Mouse (Mus musculus) lung, postnatal 0 days (tissue): ENCODE results near the gene Wwc1. TPM values are rescaled to one million over a fixed set of nuclear protein-coding genes. Genes with fewer than 3 reads are reported as not detected.
A peak's percentile ranks its signal among the peaks of the same experiment; 100 is the strongest.

ENCODE experiments used
- ATAC-seq: fragments of 200-750 bp; cut with Nextera tagmentation; 2 replicates; pipeline ENCODE4 v1.8.0; 2017; ENCODE audit warnings: moderate library complexity
- DNase-seq: peaks from one replicate; pipeline ENCODE4 v3.0.0-alpha.2; 2016; ENCODE audit warnings: low spot score
- H3K27ac ChIP-seq: fragments of 300-500 bp; sonication (generic); 2 replicates; pipeline ENCODE4 v1.5.1; 2014; ENCODE audit warnings: antibody characterized with exemption, mild to moderate bottlenecking, low read length, mixed read lengths
- H3K27me3 ChIP-seq: fragments of 300-500 bp; sonication (generic); replicated peaks from 2 replicates; pipeline ENCODE4 v1.6.1; 2014; ENCODE audit warnings: low read length, mixed read lengths; ENCODE audit not compliant: insufficient read depth
- H3K36me3 ChIP-seq: fragments of 300-500 bp; sonication (generic); 2 replicates; pipeline ENCODE4 v1.6.1; 2014; ENCODE audit warnings: low read length, mixed read lengths; ENCODE audit not compliant: insufficient read depth
- H3K4me1 ChIP-seq: fragments of 300-500 bp; sonication (generic); 2 replicates; pipeline ENCODE4 v1.6.1; 2014; ENCODE audit warnings: antibody characterized with exemption, low read depth, low read length, mixed read lengths; ENCODE audit not compliant: insufficient read depth
- H3K4me2 ChIP-seq: fragments of 300-500 bp; sonication (generic); replicated peaks from 2 replicates; pipeline ENCODE4 v1.6.1; 2014; ENCODE audit warnings: low read depth, mild to moderate bottlenecking, low read length, moderate library complexity, mixed read lengths
- H3K4me3 ChIP-seq: fragments of 300-500 bp; sonication (generic); 2 replicates; pipeline ENCODE4 v1.5.1; 2014; ENCODE audit warnings: low read depth, low read length
- H3K9ac ChIP-seq: fragments of 300-500 bp; sonication (generic); replicated peaks from 2 replicates; pipeline ENCODE4 v1.6.1; 2014; ENCODE audit warnings: low read depth, mild to moderate bottlenecking
- H3K9me3 ChIP-seq: fragments of 300-500 bp; sonication (generic); 2 replicates; pipeline ENCODE4 v1.6.1; 2016; ENCODE audit warnings: low read length, mixed read lengths
- CTCF ChIP-seq: IDR thresholded peaks from 2 replicates; pipeline ENCODE4 v1.5.1; 2016; ENCODE audit warnings: antibody characterized with exemption, mild to moderate bottlenecking
- EP300 ChIP-seq: IDR thresholded peaks from 2 replicates; pipeline ENCODE4 v1.6.1; 2016; ENCODE audit warnings: antibody characterized with exemption, mild to moderate bottlenecking, control low read depth
- WGBS: fragments of 180-500 bp; shearing (Covaris S2); extraction: QIAGEN DNeasy Blood & Tissue Kit; methylation state at CpG from one replicate; pipeline ENCODE4 v1.1.7; 2014; 5-methylcytosine and 5-hydroxymethylcytosine counted together
- polyA plus RNA-seq: library from polyadenylated mRNA; unstranded; fragments of >200 nt; fragmentation: Nextera tagmentation; extraction: Ambion mirVana; gene quantifications from 2 replicates; pipeline ENCODE4 v1.2.1, GENCODE M21; 2015

Wwc1 gene
- polyA plus RNA-seq, 1 experiment from 2014 or later: 22.1 TPM

DNA sequence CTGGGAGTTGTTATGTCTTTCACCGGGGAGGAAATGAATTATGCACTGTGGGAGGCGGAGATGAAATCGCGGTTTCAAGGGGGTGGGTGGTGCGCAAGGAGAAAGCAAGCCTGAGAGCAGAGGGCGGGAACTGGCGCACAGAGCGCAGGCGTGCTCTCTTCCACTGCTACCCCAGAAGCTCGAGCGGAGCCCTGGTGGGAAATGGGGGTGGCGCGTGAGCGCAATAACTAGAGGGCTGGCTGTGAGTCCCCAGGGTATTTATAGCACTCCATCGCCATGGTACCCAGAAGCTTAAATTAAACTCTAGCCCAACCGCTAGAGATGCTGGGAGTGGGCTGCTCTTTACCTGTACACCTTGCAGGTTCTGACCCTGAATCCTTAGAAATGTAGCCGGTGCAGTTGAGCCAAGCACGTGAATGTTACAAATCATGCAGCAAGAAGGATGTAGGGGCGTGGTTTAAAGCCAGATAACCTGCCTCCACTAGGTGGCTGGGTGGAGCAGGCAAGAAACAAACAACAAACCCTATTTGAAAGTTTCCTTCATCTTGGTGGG is 5.6 kb upstream of the Wwc1 start:
- TF ChIP-seq CTCF (peak; percentile 55), EP300 (no peak)
- no peak overlapping the region for H3K4me3 ChIP-seq
- H3K27me3 ChIP-seq: no peaks in the 10 kb centered on the region
- H3K4me2 ChIP-seq: peak overlapping the region; percentile 46
- H3K4me1 ChIP-seq: no peaks in the 10 kb centered on the region
- H3K9me3 ChIP-seq: no peaks in the 10 kb centered on the region
- WGBS: 2% methylated on average over 19 of the region's 19 CpGs
- DNase-seq (peak; percentile 72), ATAC-seq (peak; percentile 86)
- no peaks in the 10 kb centered on the region for H3K36me3 ChIP-seq
- H3K27ac ChIP-seq: no peak overlapping the region
- no peak overlapping the region for H3K9ac ChIP-seq

DNA sequence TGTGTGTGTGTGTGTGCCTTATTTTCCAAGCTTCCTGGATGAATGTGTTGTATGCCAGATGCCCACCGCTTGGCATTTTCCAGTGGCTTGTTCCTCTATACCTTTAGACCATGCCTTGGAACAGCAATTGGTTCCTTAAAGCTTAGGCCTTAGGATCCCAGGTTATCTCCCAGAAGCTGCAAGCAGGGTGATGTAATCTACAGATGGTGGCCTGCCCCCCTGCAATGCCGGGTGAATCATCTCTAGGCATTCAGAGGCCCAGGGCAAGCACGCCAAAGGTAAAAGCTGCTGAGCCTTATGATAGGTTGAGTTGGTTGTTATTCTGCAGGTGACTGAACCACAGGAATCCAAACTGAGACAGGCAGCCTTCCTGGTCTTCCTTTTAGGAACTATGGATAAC is 2.4 kb upstream of the Wwc1 start:
- no peak overlapping the region for H3K27ac ChIP-seq
- H3K4me2 ChIP-seq: no peak overlapping the region
- ATAC-seq: no peak
- 85% methylated on average over 3 of the region's 3 CpGs for WGBS
- H3K4me3 ChIP-seq: no peak overlapping the region
- TF ChIP-seq CTCF (no peak), EP300 (no peak)
- no peak for DNase-seq
- no peaks in the 10 kb centered on the region for H3K36me3 ChIP-seq
- no peaks in the 10 kb centered on the region for H3K9me3 ChIP-seq
- H3K9ac ChIP-seq: no peak overlapping the region
- 0 out of 2 replicates have a peak, but pooled peaks cover 5% of the 10 kb centered on the region for H3K27me3 ChIP-seq
- no peaks in the 10 kb centered on the region; the same call in 1 of the 2 replicates for H3K4me1 ChIP-seq

DNA sequence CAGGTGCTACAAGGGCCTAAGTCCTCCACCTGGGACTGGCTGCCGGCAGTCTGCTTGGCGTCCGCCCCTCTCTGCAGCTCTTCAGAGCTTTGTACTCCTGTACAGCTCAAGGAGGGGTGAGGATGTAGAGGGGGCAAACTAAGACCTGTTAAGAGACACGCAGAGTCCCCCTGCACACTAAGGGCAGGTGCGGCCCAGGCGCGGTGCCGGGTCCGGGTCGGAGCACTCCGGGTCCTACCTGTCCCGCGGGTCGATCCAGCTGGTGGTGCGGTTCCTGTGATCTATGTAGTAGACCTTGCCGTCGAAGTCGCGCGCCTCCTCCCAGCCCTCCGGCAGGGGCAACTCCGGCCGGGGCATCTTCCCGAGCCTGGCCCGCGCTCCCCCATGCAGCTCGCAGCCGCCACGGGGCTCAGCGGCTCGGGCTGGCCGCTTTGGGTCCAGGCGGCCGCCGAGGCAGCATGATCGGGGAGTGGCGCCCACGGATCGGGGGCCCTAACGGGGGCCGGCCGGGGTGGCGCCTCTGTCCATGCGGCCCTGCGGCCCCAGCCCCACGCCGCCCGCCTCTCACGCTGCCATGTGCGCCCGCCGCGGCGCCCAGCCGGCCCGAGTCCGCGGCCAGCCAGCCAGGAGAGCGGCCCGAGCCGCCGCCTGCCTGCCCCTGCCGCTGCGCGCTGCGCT is 455 bp downstream of the Wwc1 start:
- DNase-seq (peak; percentile 48), ATAC-seq (peak; percentile 54)
- H3K4me1 ChIP-seq: no peaks in the 10 kb centered on the region; the same call in 1 of the 2 replicates
- H3K9me3 ChIP-seq: no peaks in the 10 kb centered on the region
- H3K27me3 ChIP-seq: 0 out of 2 replicates have a peak, but pooled peaks cover 5% of the 10 kb centered on the region
- peak overlapping the region; percentile 86 for H3K4me2 ChIP-seq
- peak overlapping the region; percentile 36 for H3K9ac ChIP-seq
- peak overlapping the region; percentile 58 for H3K4me3 ChIP-seq
- H3K27ac ChIP-seq: peak overlapping the region; percentile 78
- WGBS: under 1% methylated on average over 46 of the region's 66 CpGs
- H3K36me3 ChIP-seq: no peaks in the 10 kb centered on the region
- no peak for TF ChIP-seq CTCF
- TF ChIP-seq EP300: no peak

DNA sequence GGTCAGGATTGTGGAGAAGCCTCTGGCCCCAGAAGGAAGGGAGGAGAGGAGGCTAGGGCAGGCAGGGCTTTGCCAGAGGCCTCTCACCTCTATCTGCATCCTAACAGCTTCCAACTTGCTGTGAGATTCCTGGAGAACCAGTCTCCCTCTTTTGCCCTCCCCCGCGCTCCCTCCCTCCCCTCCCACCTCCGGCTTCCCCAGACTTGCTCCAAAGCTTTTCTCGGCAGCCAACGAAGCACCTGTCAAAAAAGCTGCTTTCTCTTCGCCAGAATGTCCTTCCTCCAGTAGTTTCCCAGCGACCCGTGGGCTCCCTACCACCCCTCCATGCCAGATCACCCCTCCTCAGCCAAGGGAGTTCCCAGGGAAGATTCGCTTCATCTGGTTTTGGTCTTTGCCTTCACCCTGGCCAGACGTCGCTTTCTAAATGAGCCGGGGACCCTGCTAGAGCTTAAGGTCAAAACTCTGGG is 1.0 kb downstream of the Wwc1 start:
- Histone ChIP-seq H3K27ac (peak overlapping the region; percentile 78), H3K36me3 (no peaks in the 10 kb centered on the region), H3K4me1 (no peaks in the 10 kb centered on the region; the same call in 1 of the 2 replicates), H3K9me3 (no peaks in the 10 kb centered on the region), H3K4me3 (peak overlapping the region; percentile 58), H3K9ac (peak overlapping the region; percentile 36), H3K27me3 (0 out of 2 replicates have a peak, but pooled peaks cover 5% of the 10 kb centered on the region), H3K4me2 (peak overlapping the region; percentile 86)
- DNase-seq: peak; percentile 41
- ATAC-seq: 0 out of 2 replicates have a peak, but pooled peaks have one; percentile 11
- 1% methylated on average over 10 of the region's 12 CpGs for WGBS
- TF ChIP-seq EP300: no peak
- no peak for TF ChIP-seq CTCF

DNA sequence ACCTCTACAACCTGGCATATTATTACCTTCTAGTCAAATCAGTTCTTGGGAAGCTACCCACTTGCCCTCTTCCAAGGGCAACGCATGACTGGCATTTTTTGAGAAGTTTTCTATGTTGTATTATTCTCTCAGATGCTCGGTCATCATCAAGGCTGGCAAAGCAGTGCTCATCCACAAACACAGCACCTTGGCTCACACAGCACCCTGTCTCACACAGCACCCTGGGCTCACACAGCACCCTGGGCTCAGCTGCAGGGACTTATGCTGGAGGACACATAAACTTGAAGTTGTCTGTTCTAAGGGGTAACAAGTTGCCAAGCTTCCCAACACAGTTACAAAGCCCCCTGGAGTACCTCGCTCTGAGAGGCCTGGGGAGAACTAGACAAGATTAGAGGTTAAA is 2.5 kb downstream of the Wwc1 start:
- Histone ChIP-seq H3K4me3 (no peak overlapping the region), H3K4me2 (peak overlapping the region; percentile 86)

DNA sequence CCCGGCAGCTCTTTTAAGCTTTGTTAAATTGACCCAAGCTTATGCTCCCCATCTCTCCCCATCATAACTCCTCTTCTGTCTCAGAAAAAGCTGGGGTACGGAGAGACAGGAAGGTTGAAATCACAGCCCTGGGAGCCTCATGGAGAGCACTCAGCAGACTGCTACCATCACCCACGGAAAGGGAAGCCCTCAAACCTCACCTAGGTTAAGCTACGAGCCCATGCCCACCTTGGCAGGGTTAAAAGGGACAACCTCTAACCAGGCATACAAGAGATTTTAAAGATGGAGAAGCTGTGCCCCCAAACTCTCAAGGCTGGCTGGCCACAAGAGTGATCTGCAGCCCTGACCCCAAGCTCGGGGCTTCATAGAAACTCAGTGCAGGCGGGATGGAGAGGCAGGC is 3.2 kb downstream of the Wwc1 start:
- H3K9me3 ChIP-seq: no peaks in the 10 kb centered on the region
- peak overlapping the region; percentile 86 for H3K4me2 ChIP-seq
- no peaks in the 10 kb centered on the region for H3K36me3 ChIP-seq
- H3K9ac ChIP-seq: no peak overlapping the region
- ATAC-seq: no peak
- 0 out of 2 replicates have a peak, but pooled peaks cover 5% of the 10 kb centered on the region for H3K27me3 ChIP-seq
- peak overlapping the region; percentile 10; the same call in 1 of the 2 replicates for H3K4me3 ChIP-seq
- TF ChIP-seq EP300 (no peak), CTCF (no peak)
- no peak for DNase-seq
- 44% methylated on average over 6 of the region's 6 CpGs for WGBS
- H3K27ac ChIP-seq: 0 out of 2 replicates have a peak overlapping the region, but pooled peaks have one; percentile 20
- H3K4me1 ChIP-seq: peaks cover 2% of the 10 kb centered on the region; the same call in 1 of the 2 replicates

More for the DNA sequence above, 2.5 kb downstream of the Wwc1 start:
- Histone ChIP-seq H3K4me1 (peaks cover 2% of the 10 kb centered on the region; the same call in 1 of the 2 replicates), H3K9me3 (no peaks in the 10 kb centered on the region), H3K27ac (0 out of 2 replicates have a peak overlapping the region, but pooled peaks have one; percentile 12), H3K36me3 (no peaks in the 10 kb centered on the region), H3K27me3 (0 out of 2 replicates have a peak, but pooled peaks cover 5% of the 10 kb centered on the region), H3K9ac (no peak overlapping the region)
- DNase-seq: no peak
- TF ChIP-seq EP300: no peak
- TF ChIP-seq CTCF: no peak
- WGBS: 52% methylated on average over 3 of the region's 3 CpGs
- no peak for ATAC-seq
